Mouse (Mus musculus) heart, postnatal 25 days (tissue): ENCODE data around the gene Nceh1. TPM values are rescaled to one million over a fixed set of nuclear protein-coding genes. Genes with fewer than 3 reads are reported as not detected.

Experiments
- DNase-seq: peaks from one replicate; pipeline ENCODE4 v3.0.0; 2022; ENCODE audit warnings: low spot score
- intact Hi-C: fragments of 180-260 bp; cut with DNase I; formaldehyde crosslinking; loops from one replicate; pipeline ENCODE4 v1.15.1; 2025
- total RNA-seq, 2 experiments: library from RNA; stranded (reverse); gene quantifications; 2 replicates each; pipeline ENCODE4 v1.2.3; 2021

The Nceh1 gene
- total RNA-seq, 2 experiments from 2014 or later: 172 to 189 TPM

GRCm38 (mm10) chr3:27189320-27190261 lies 6.8 kb downstream of the Nceh1 start:
- peak; percentile 32 for DNase-seq
- intact Hi-C loops: no loop called here

- intact Hi-C loops: no loop called here
- DNase-seq: no peak
Measured at GRCm38 (mm10) chr3:27190865-27191264, 8.1 kb downstream of the Nceh1 start.

GRCm38 (mm10) chr3:27191856-27192255 lies 9.1 kb downstream of the Nceh1 start:
- DNase-seq: no peak
- intact Hi-C loops: no loop called here

- intact Hi-C loops: no loop called here
- DNase-seq: no peak
Measured at GRCm38 (mm10) chr3:27193844-27194317, 11.1 kb downstream of the Nceh1 start.

GRCm38 (mm10) chr3:27195153-27195552 lies 12.4 kb downstream of the Nceh1 start:
- intact Hi-C loops: no loop called here
- no peak for DNase-seq

GRCm38 (mm10) chr3:27195573-27196227 lies 12.9 kb downstream of the Nceh1 start:
- intact Hi-C loops: no loop called here
- no peak for DNase-seq

GRCm38 (mm10) chr3:27196529-27196928 lies 13.8 kb downstream of the Nceh1 start:
- no peak for DNase-seq
- intact Hi-C loops: no loop called here

GRCm38 (mm10) chr3:27197816-27198215 lies 15.1 kb downstream of the Nceh1 start:
- intact Hi-C loops: no loop called here
- no peak for DNase-seq

- DNase-seq: no peak
- intact Hi-C loops: no loop called here
Measured at GRCm38 (mm10) chr3:27199120-27199519, 16.4 kb downstream of the Nceh1 start.

- no peak for DNase-seq
- intact Hi-C loops: no loop called here
Measured at GRCm38 (mm10) chr3:27201728-27202411, 19.1 kb downstream of the Nceh1 start.

- intact Hi-C loops: no loop called here
- DNase-seq: no peak
Measured at GRCm38 (mm10) chr3:27205068-27205467, 22.3 kb downstream of the Nceh1 start.

- intact Hi-C loops: no loop called here
- no peak for DNase-seq
Measured at GRCm38 (mm10) chr3:27205514-27206220, 22.9 kb downstream of the Nceh1 start.

- no peak for DNase-seq
- intact Hi-C loops: no loop called here
Measured at GRCm38 (mm10) chr3:27206221-27206560, 23.4 kb downstream of the Nceh1 start.

GRCm38 (mm10) chr3:27206577-27206976 lies 23.8 kb downstream of the Nceh1 start:
- intact Hi-C loops: no loop called here
- DNase-seq: no peak

- intact Hi-C loops: no loop called here
- DNase-seq: no peak
Measured at GRCm38 (mm10) chr3:27209707-27210106, 26.9 kb downstream of the Nceh1 start.

- intact Hi-C loops: no loop called here
- DNase-seq: no peak
Measured at GRCm38 (mm10) chr3:27210271-27210670, 27.5 kb downstream of the Nceh1 start.

GRCm38 (mm10) chr3:27214016-27214816 lies 31.5 kb downstream of the Nceh1 start:
- DNase-seq: no peak
- intact Hi-C loops: no loop called here

- intact Hi-C loops: no loop called here
- DNase-seq: no peak
Measured at GRCm38 (mm10) chr3:27217331-27217730, 34.6 kb downstream of the Nceh1 start.

- intact Hi-C loops: no loop called here
- DNase-seq: no peak
Measured at GRCm38 (mm10) chr3:27218604-27219003, 35.8 kb downstream of the Nceh1 start.
